Mouse (Mus musculus) myocyte (in vitro differentiated cells): ENCODE data around the gene Mfsd5. TPM values are rescaled to one million over a fixed set of nuclear protein-coding genes. Genes with fewer than 3 reads are reported as not detected.
A peak's percentile ranks its signal among the peaks of the same experiment; 100 is the strongest.

Experiments used
- H3K27me3 ChIP-seq: one replicate; pipeline ENCODE4 v1.6.1; 2011; ENCODE audit not compliant: control insufficient read depth, insufficient read depth, insufficient read length
- H3K36me3 ChIP-seq: one replicate; pipeline ENCODE4 v1.6.1; 2011; ENCODE audit not compliant: control insufficient read depth, insufficient read depth
- H3K4me2 ChIP-seq: one replicate; pipeline ENCODE4 v1.6.1; 2011; ENCODE audit warnings: low read depth, control low read depth
- H3K4me3 ChIP-seq: one replicate; pipeline ENCODE4 v1.5.1; 2011; ENCODE audit warnings: mild to moderate bottlenecking, control low read depth, moderate library complexity
- H3K79me2 ChIP-seq: one replicate; pipeline ENCODE4 v1.6.1; 2011; ENCODE audit not compliant: control insufficient read depth, insufficient read depth
- H3ac ChIP-seq: one replicate; pipeline ENCODE4 v1.6.1; 2011; ENCODE audit not compliant: control insufficient read depth, insufficient read length
- CEBPB ChIP-seq: IDR thresholded peaks from 2 replicates; pipeline ENCODE4 v1.6.1; 2011; ENCODE audit warnings: mild to moderate bottlenecking, moderate library complexity; ENCODE audit not compliant: poor library complexity, insufficient read depth, severe bottlenecking
- E2F4 ChIP-seq: IDR thresholded peaks from one replicate; pipeline ENCODE4 v1.6.1; 2011; ENCODE audit warnings: mild to moderate bottlenecking, control low read depth, moderate library complexity; ENCODE audit not compliant: insufficient read depth
- MAX ChIP-seq: IDR thresholded peaks from one replicate; pipeline ENCODE4 v1.6.1; 2011; ENCODE audit warnings: low read depth, mild to moderate bottlenecking, control low read depth
- MYOD1 ChIP-seq, 3 experiments: IDR thresholded peaks; one replicate each; pipeline ENCODE4 v1.6.1; 2011; ENCODE audit warnings: control low read depth in 2 of 3, low read depth in 2 of 3, mild to moderate bottlenecking in 2 of 3, moderate library complexity in 1 of 3; ENCODE audit not compliant: insufficient read length in 2 of 3, control insufficient read depth in 1 of 3
- MYOG ChIP-seq, 3 experiments: IDR thresholded peaks; one replicate each; pipeline ENCODE4 v1.6.1; 2011; ENCODE audit warnings: control low read depth in 2 of 3, low read depth in 2 of 3, mild to moderate bottlenecking in 2 of 3; ENCODE audit not compliant: insufficient read length in 2 of 3, control insufficient read depth in 1 of 3, insufficient read depth in 1 of 3
- POLR2A ChIP-seq: IDR thresholded peaks from one replicate; pipeline ENCODE4 v1.6.1; 2011; ENCODE audit warnings: low read depth, mild to moderate bottlenecking, control low read depth, moderate library complexity; ENCODE audit not compliant: insufficient read length
- POLR2AphosphoS2 ChIP-seq: IDR thresholded peaks from one replicate; pipeline ENCODE4 v1.6.1; 2011; ENCODE audit warnings: low read depth, control low read depth; ENCODE audit not compliant: insufficient read length
- REST ChIP-seq: IDR thresholded peaks from one replicate; pipeline ENCODE4 v1.6.1; 2011; ENCODE audit warnings: mild to moderate bottlenecking, control low read depth, moderate library complexity; ENCODE audit not compliant: insufficient read depth, insufficient read length
- SRF ChIP-seq: IDR thresholded peaks from one replicate; pipeline ENCODE4 v1.6.1; 2011; ENCODE audit warnings: low read depth; ENCODE audit not compliant: control insufficient read depth, insufficient read length
- TCF12 ChIP-seq: IDR thresholded peaks from one replicate; pipeline ENCODE4 v1.6.1; 2011; ENCODE audit warnings: mild to moderate bottlenecking, control low read depth; ENCODE audit not compliant: poor library complexity, insufficient read depth, severe bottlenecking
- TCF3 ChIP-seq: IDR thresholded peaks from one replicate; pipeline ENCODE4 v1.6.1; 2011; ENCODE audit warnings: low read depth, control low read depth; ENCODE audit not compliant: insufficient read length
- USF1 ChIP-seq: IDR thresholded peaks from one replicate; pipeline ENCODE4 v1.6.1; 2011; ENCODE audit warnings: low read depth, mild to moderate bottlenecking, control low read depth, moderate library complexity
- polyA plus RNA-seq: library from polyadenylated mRNA; unstranded; fragments of >200 nt; fragmentation: generic; extraction: Trizol; gene quantifications from one replicate; pipeline ENCODE4 v1.2.1, GENCODE M21; 2012; ENCODE audit warnings: missing spikeins

Gene Mfsd5
- polyA plus RNA-seq, 1 experiment: 83.3 TPM

- TF ChIP-seq MAX (no peak), MYOD1 (IDR thresholded peaks at IDR 0.05; ENCODE audit: control insufficient read depth in 1 of 3, insufficient read length in 2 of 3, low read depth in 2 of 3) (peak in 1 of 3 experiments; percentile 46), CEBPB (no peak), POLR2AphosphoS2 (no peak), E2F4 (no peak), SRF (no peak), REST (no peak)
- no peak overlapping the region for H3K4me2 ChIP-seq
- no peaks in the 10 kb centered on the region for H3K36me3 ChIP-seq
- H3K4me3 ChIP-seq: no peak overlapping the region
- no peak overlapping the region for H3ac ChIP-seq
- no peaks in the 10 kb centered on the region for H3K27me3 ChIP-seq
- H3K79me2 ChIP-seq: no peaks in the 10 kb centered on the region
Measured at GRCm38 (mm10) chr15:102262582-102262981, 16.7 kb upstream of the Mfsd5 start.

- Histone ChIP-seq H3K36me3 (no peaks in the 10 kb centered on the region), H3ac (no peak overlapping the region), H3K27me3 (no peaks in the 10 kb centered on the region), H3K79me2 (no peaks in the 10 kb centered on the region), H3K4me2 (no peak overlapping the region), H3K4me3 (no peak overlapping the region)
- no peak for TF ChIP-seq POLR2A
- no peak for TF ChIP-seq MAX
- TF ChIP-seq TCF12: no peak
- no peak for TF ChIP-seq MYOG (IDR thresholded peaks at IDR 0.05; ENCODE audit: control insufficient read depth in 1 of 3, insufficient read depth in 1 of 3, insufficient read length in 2 of 3, low read depth in 2 of 3)
- no peak for TF ChIP-seq E2F4
Measured at GRCm38 (mm10) chr15:102263037-102263436, 16.2 kb upstream of the Mfsd5 start.

- Histone ChIP-seq H3K4me3 (no peak overlapping the region), H3K4me2 (no peak overlapping the region), H3K79me2 (no peaks in the 10 kb centered on the region), H3K36me3 (no peaks in the 10 kb centered on the region), H3K27me3 (no peaks in the 10 kb centered on the region), H3ac (no peak overlapping the region)
- TF ChIP-seq E2F4 (no peak), MYOD1 (IDR thresholded peaks at IDR 0.05; ENCODE audit: control insufficient read depth in 1 of 3, insufficient read length in 2 of 3, low read depth in 2 of 3) (no peak), POLR2A (no peak), POLR2AphosphoS2 (no peak), REST (no peak), TCF3 (no peak), MAX (no peak), CEBPB (no peak), MYOG (IDR thresholded peaks at IDR 0.05; ENCODE audit: control insufficient read depth in 1 of 3, insufficient read depth in 1 of 3, insufficient read length in 2 of 3, low read depth in 2 of 3) (no peak), TCF12 (no peak), SRF (no peak)
Measured at GRCm38 (mm10) chr15:102265548-102265947, 13.7 kb upstream of the Mfsd5 start.

- TF ChIP-seq MYOG (IDR thresholded peaks at IDR 0.05; ENCODE audit: control insufficient read depth in 1 of 3, insufficient read depth in 1 of 3, insufficient read length in 2 of 3, low read depth in 2 of 3): peak in 1 of 3 experiments; percentile 8
- no peak for TF ChIP-seq MYOD1 (IDR thresholded peaks at IDR 0.05; ENCODE audit: control insufficient read depth in 1 of 3, insufficient read length in 2 of 3, low read depth in 2 of 3)
- no peaks in the 10 kb centered on the region for H3K79me2 ChIP-seq
- no peaks in the 10 kb centered on the region for H3K27me3 ChIP-seq
- no peak within 1 kb of the TSS for H3ac ChIP-seq
- H3K36me3 ChIP-seq: no peaks in the 10 kb centered on the region
- H3K4me3 ChIP-seq: no peak within 1 kb of the TSS
- H3K4me2 ChIP-seq: no peak within 1 kb of the TSS
Measured at GRCm38 (mm10) chr15:102270274-102270960, 8.8 kb upstream of the Mfsd5 start, which contains the start of gene Gm9918. TSS of gene Gm9918 (plus strand) at chr15:102270563.

GRCm38 (mm10) chr15:102271441-102271840 lies 7.8 kb upstream of the Mfsd5 start:
- no peaks in the 10 kb centered on the region for H3K27me3 ChIP-seq
- no peaks in the 10 kb centered on the region for H3K79me2 ChIP-seq
- no peak overlapping the region for H3ac ChIP-seq
- H3K4me3 ChIP-seq: no peak overlapping the region
- no peak overlapping the region for H3K4me2 ChIP-seq
- H3K36me3 ChIP-seq: no peaks in the 10 kb centered on the region
- no peak for TF ChIP-seq E2F4
- no peak for TF ChIP-seq SRF
- no peak for TF ChIP-seq CEBPB
- no peak for TF ChIP-seq TCF3
- no peak for TF ChIP-seq POLR2AphosphoS2
- no peak for TF ChIP-seq MYOD1 (IDR thresholded peaks at IDR 0.05; ENCODE audit: control insufficient read depth in 1 of 3, insufficient read length in 2 of 3, low read depth in 2 of 3)
- no peak for TF ChIP-seq POLR2A
- TF ChIP-seq TCF12: no peak
- TF ChIP-seq MAX: no peak
- TF ChIP-seq USF1: no peak
- no peak for TF ChIP-seq REST
- TF ChIP-seq MYOG (IDR thresholded peaks at IDR 0.05; ENCODE audit: control insufficient read depth in 1 of 3, insufficient read depth in 1 of 3, insufficient read length in 2 of 3, low read depth in 2 of 3): no peak
